Mouse (Mus musculus) gastrocnemius, adult 18-20 months (tissue): ENCODE measurements at regions not wholly inside any gene's neighbourhood (a gene's known extent, or its start where the extent isn't known, plus 50 kb on each side); places are given as distances from the start of the nearest gene placed in this dataset.

Experiments
- DNase-seq: peaks from one replicate; pipeline ENCODE4 v3.0.0; 2021; ENCODE audit warnings: low spot score

DNA sequence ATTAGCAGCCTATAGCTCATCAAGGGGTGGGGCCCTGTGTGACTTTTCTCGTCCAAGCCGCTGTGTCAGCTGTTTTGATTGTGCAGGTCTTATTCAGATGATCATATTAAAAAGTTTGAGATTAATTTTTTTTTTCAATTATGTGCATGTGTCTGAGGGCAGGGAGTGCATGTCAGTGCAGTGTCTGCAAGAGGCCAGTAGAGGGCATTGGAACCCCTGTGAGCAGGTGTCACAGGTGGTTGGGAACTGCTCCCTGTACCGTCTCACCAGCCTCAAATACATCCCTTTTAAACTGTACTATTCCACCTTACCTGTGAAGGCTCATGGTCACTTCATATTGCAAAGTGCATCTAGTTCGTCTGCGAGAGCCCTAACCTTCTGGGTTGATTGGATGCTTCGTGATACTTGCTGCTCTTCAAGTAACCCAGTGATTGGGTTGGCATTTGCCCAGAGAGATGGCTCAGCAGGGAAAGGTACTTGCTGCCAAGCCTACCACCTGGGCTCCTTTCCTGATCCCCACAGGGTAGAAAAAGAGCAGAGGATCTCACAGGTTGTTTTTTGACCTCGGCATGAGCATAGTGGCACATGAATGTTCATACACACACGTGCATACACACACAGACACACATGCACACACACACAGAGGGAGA is 178.3 kb upstream of the Fam19a5 start:
- no peak for DNase-seq

DNA sequence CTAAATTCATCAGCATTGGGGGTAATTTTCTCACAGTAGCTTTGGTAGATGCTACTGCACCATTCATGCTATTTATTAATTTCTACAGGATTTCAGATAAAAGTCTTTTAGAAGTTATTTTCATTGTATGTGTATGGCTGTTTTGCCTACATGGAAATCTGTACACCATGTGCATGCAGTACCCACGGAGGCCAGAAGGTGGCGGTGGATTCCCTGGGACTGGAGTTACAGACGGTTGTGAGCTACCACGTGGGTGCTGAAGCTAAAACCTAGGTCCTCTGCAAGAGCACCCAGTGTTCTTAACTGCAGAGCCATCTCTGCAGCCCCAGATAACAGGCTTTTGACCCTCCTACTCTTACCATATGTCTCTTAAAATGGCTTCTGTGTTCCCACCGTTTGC is 176.7 kb upstream of the Fam19a5 start:
- no peak for DNase-seq

- no peak for DNase-seq
Measured at GRCm38 (mm10) chr15:87369381-87369780, 174.7 kb upstream of the Fam19a5 start.

DNA sequence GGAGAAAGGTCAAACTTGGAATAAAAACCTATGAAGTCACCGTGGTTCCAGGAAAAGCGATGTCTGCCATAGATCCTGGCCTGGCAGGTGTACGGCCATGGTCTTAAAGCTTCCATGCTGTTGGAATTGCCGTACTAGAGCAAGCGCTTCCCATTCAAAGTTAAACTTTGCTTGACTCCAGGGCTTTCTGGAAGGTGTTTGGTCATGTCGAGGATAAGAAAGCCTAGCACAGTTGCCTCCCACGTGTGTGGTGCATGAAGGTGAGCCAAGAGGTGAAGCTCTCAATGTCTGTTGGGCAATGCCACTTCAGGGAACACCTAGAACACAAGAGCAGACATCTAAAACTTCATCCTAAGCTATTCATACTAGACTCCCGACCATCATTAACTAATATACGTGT is 174.3 kb upstream of the Fam19a5 start:
- DNase-seq, result no peak

- DNase-seq, result no peak
Measured at GRCm38 (mm10) chr15:87370761-87371160, 173.3 kb upstream of the Fam19a5 start.

- DNase-seq, result no peak
Measured at GRCm38 (mm10) chr15:87374670-87375069, 169.4 kb upstream of the Fam19a5 start.

GRCm38 (mm10) chr15:87375596-87376194 is 168.4 kb upstream of the Fam19a5 start:
- DNase-seq, result no peak

DNA sequence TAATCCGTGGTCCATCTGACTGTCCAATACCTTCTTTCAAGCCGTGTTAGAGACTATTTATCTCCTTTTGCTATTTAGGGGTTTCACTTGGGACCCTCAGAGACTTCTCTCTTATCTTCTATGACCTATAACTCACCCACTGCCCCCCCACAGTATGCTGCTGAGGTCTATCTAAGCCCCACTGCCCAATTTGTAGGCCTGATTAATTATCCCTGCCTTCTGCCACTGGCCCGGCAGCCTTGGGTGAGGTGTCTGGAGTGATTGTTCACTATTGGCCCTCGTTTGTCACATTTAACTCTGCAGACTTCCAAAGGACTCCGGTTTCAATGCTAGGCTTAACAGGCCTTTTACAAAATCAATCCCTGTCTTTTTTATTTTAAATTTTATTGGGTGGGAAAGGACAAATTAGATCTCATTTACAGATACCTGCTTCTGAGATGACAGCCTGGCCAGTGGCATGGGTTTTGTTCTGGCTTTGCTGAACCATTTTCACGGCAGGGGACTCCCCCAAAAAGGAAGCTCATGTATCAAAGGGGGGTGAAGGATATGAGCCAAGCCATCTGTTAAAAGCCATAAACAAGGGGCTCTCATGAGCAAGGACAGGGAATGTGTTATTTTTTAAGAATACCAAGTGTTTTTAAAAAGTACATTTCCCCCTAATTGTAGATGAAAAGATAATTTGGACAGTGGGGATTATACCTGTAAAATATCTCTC is 160.4 kb upstream of the Fam19a5 start:
- no peak for DNase-seq

- DNase-seq, result no peak
Measured at GRCm38 (mm10) chr15:87384279-87385066, 159.6 kb upstream of the Fam19a5 start.

DNA sequence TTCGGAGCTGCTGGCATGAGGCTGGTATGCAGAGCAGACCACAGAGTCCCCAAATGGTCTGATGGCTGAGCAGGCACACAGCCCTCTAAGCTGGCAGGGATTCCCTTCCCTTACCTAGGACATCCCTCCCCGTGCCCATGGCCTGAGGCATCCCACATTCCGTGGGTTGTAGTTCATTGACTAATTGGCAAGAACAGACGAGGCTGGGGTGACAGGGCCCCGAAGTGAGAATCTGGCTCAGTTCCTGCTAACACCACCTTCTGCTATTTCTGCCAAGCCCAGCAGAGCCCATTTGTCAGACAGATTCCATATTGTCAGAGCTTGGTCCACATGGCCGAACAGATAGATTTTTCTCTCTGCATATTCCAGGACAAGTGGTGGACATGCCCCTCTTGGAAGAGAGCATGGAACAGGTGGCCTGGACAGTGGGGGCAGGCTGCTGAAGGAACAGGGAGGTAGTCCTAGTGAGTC is 157.6 kb upstream of the Fam19a5 start:
- DNase-seq, result no peak

- DNase-seq, result no peak
Measured at GRCm38 (mm10) chr15:87391395-87391794, 152.7 kb upstream of the Fam19a5 start.

- DNase-seq, result no peak
Measured at GRCm38 (mm10) chr15:87398396-87398795, 145.7 kb upstream of the Fam19a5 start.

- no peak for DNase-seq
Measured at GRCm38 (mm10) chr15:87405689-87406088, 138.4 kb upstream of the Fam19a5 start.

DNA sequence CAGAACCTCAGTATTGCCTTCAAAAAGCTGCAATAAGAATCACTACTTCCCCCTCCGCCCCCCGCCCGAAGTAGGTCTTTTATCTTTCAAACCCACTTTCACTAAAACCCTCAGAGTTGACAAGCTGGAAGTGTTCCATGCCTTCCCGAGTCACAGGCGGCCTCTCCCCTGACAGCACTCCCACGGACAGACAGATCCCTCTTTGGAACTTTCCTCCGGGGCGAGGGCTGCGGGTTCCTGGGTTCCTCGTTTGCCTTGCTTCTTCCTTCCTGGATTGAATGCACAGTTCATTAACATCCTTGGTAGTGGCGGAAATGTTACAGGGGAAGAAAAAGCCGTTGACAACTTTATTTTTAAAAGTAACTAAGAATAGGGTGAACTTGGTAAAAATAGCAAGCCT is 132.1 kb upstream of the Fam19a5 start:
- no peak for DNase-seq

GRCm38 (mm10) chr15:87415996-87416395 is 128.1 kb upstream of the Fam19a5 start:
- DNase-seq, result peak; percentile 13

- DNase-seq, result no peak
Measured at GRCm38 (mm10) chr15:87421743-87422142, 122.4 kb upstream of the Fam19a5 start.

DNA sequence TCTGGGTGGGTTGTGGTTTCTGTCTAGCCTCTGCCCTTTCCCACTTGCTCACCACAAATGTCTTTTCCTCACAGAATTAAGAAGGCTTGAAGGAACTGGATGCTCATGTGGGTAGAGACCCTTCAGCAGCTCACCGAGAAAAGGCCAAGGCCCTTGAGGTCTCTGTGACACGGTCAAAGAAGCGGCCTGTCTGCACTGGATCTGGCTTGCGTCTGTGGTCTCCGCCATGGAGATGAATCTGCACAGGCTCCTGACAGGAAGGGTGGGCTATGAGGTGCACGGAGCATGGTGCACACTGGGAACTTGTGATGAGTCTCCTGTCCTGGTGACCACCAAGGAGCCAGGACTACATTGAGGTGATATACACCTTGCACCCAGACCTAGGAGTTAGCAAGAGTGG is 110.8 kb upstream of the Fam19a5 start:
- no peak for DNase-seq

DNA sequence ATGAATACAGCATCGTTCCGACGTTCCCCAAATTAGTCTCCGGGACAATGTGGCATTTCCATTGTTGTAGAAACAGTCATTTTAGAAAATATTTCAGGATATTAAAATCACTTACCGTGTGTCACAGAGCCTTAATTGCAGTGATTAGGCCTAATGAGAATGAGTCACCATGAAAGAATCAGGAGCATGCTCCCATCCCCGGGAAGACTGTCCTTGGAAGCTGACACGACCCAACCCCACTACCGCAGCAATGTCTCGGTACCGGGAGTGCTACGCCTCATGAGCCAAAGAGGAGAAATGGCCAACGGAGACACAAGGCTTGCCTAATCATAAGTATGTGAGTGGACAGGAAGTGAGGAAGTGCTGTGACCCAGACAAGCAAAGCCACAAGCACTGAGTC is 110.2 kb upstream of the Fam19a5 start:
- no peak for DNase-seq

- no peak for DNase-seq
Measured at GRCm38 (mm10) chr15:87435566-87435965, 108.5 kb upstream of the Fam19a5 start.

DNA sequence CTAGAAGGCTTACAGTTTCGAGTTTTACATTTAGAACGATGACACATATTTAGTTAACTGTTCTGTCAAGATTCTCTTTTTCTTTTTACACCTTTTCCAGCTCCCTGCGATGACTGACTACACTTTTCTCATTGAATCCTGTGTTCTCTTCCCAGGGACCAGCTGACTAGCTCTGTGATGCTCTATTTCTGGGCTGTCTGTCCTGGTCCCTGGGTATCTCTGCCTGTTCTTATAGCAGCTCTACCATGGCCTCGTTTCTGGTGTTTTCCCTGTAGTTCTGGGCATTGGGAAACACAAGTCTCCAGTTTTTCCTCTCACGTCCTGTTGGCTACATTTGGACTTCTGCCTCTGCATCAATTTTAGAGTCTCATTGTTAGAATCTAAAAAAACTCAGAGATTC is 106.5 kb upstream of the Fam19a5 start:
- DNase-seq, result no peak

GRCm38 (mm10) chr15:87458932-87459331 is 85.2 kb upstream of the Fam19a5 start:
- DNase-seq, result no peak

DNA sequence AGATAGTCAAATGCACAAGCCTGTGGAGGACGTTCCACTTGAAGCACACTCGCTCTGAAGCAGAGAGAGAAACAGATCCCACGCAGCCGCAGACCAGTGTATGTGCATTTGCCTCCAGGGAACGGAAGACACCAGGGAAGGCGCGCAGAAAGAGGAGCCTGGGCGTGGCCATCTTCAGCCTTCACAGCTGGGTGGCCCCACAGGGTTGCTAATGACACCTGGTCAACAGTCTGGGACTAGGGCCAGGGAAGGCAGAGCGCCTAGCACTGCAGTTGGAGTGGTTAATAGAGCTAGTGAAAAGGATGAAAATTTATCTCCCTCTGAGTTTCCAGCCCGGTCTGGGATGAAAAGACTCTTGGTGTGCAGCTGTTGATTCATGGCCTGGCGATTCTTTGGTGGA is 67.9 kb upstream of the Fam19a5 start:
- no peak for DNase-seq
